Mouse (Mus musculus): ENCODE measurements around the gene Olfr1502.

- TF ChIP-seq CTCF (conservative IDR thresholded peaks at IDR 0.05; ENCODE audit: low read length) (peak; percentile 96), POU5F1 (IDR thresholded peaks at IDR 0.05; ENCODE audit: borderline replicate concordance, low read length) (no peak), NANOG (IDR thresholded peaks at IDR 0.05; ENCODE audit: borderline replicate concordance, low read length) (no peak)
These were observed 48.8 kb upstream of the Olfr1502 start for GRCm38 (mm10) chr19:13812823-13813222.

All from E14TG2a.4 (cell line).